Mouse (Mus musculus): ENCODE measurements around the gene Pdzd2.

Pdzd2 gene

DNA sequence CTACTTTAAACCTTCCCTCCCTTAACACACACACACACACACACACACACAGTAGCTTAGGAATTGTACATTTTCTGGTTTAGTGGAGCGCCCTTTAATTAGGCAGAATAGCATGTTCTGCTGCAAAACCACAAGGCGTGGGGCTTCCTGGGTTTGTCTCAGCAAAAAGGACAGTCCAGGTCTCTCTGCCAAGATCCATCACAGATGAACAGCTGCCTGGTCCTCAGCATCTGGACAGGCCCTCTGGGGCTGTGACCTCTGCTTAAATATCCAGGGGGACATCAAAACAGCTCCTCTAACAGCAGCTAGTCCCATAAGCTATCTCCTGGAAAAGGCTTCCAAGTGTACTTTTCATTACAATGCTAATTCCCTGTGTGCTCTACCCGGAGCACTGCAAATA, 64.4 kb downstream of the Pdzd2 start:
- DNase-seq (ENCODE audit: inconsistent age in 2 of 2, low spot score in 1 of 2) = no peak

DNA sequence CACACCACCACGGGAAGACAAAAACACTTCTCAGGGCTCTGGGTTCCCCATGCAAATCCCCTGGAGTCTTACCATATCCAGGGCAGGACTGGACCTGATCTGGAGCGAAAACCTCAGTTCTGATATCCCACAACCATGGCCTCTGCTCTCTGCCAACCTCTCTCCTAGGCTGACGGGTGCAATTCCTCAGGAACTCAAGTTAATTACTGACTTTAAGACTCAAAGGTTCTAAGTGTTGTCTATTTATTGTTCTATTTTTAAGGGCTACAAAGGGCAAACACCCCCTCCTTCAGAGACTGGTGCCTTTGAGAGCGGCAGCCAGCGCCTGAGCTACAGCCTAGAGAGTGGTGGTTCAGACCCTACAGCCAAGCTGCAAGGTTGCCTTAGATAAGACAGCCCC, 65.7 kb downstream of the Pdzd2 start:
- no peak for DNase-seq (ENCODE audit: inconsistent age in 2 of 2, low spot score in 1 of 2)

DNA sequence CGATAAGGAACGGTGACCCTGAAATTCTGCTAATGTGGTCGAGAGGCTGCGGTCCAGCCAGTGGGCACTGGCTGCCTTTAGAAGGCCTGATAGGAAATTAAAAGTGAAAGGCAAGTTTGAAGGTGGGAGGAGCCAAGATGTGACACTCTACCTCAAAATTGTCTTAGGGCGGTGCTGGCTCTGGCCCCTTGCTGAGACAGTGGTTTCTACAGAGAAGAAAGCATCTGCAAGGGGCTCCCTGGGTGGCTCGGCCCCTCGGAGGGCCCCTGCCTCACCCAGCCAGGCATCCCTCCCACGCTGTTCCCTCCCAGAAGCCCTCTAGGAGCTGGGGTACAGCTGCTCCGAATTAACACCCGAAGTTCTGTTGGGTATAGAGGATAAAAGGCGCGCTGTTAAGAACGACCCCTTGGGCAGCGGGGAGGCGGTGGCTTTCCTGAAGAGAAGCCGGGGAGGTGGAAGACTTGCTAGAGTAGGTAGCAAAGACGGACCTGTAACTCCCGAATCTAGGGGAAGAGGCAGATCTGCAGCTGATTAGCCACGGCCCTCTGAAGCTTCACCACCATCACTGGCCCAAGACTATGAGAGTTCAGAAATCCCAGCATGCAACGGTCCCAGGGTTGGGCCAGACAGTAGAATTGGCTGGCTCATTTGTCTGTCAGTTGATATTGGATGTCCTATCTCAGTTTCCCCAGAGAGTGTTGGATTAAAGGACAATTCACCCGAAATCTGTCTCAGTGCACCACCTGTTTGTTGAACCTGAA, 71.8 kb downstream of the Pdzd2 start:
- peak; percentile 21 to 55 for DNase-seq (ENCODE audit: inconsistent age in 2 of 2, low spot score in 1 of 2)

DNA sequence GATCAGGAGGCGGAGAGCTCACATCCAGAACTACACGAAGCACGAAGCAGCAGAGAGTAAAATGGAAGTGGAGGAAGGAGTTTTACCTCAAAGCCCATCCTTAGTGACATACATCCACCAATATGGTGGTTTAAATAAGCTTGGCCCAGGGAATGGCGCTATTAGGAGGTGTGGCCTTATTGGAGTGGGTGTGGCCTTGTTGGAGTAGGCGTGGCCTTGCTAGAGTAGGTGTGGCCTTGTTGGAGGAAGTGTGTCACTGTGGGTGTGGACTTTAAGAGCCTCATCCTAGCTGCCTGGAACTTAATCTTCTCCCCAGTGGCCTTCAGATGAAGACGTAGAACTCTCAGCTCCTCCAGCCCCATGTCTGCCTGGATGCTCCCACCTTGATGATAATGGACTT, 73.8 kb downstream of the Pdzd2 start:
- DNase-seq (ENCODE audit: inconsistent age in 2 of 2, low spot score in 1 of 2) = no peak

GRCm38 (mm10) chr15:12663351-12663750, 76.4 kb downstream of the Pdzd2 start:
- no peak for DNase-seq (ENCODE audit: inconsistent age in 2 of 2, low spot score in 1 of 2)

- no peak for DNase-seq (ENCODE audit: inconsistent age in 2 of 2, low spot score in 1 of 2)
These were observed 79.4 kb downstream of the Pdzd2 start for GRCm38 (mm10) chr15:12660320-12660719.

- no peak for DNase-seq (ENCODE audit: inconsistent age in 2 of 2, low spot score in 1 of 2)
These were observed 83.6 kb downstream of the Pdzd2 start for GRCm38 (mm10) chr15:12655959-12656662.

DNA sequence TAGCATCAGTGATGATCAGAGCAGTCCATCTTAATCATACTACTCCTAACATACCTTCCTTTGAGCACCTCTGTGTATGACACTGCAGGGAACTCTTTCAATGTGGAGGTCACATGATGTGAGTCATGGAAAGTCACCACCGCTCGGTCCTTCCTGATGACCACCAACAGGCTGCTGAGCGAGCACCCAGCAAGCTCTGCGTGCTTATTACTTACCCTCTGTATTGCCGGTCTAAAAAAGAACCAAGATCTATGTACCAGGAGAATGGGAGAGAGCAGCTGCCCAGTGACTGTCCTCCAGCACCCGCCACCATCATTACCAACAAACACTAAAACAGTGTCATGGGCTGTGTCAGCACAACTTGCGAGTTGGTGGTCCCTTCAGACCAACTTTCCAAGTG, 84.4 kb downstream of the Pdzd2 start:
- DNase-seq (ENCODE audit: inconsistent age in 2 of 2, low spot score in 1 of 2) = no peak

- DNase-seq (ENCODE audit: inconsistent age in 2 of 2, low spot score in 1 of 2) = no peak
These were observed 87.2 kb downstream of the Pdzd2 start for GRCm38 (mm10) chr15:12652336-12653031.

DNA sequence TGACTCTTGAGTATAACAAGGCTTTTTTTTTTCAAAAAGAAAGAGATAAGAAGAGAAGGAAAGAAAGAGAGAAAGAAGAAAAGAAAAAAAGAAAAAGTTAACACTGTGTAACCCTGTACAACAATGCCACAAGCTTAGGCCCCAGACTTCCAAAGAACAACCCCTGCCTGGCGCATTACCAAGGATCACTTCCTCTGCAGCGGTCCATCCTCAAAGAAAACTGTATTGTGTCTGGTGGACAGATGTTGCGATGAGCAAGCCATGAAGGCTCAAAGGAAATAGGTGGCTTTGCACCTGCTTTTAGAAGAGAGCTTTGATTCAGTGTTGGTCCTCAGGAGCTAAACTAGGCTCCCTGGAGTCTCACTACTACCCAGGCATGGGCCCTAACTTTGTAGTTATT, 89.5 kb downstream of the Pdzd2 start:
- no peak for DNase-seq (ENCODE audit: inconsistent age in 2 of 2, low spot score in 1 of 2)

- no peak for DNase-seq (ENCODE audit: inconsistent age in 2 of 2, low spot score in 1 of 2)
These were observed 90.0 kb downstream of the Pdzd2 start for GRCm38 (mm10) chr15:12649674-12650073.

DNA sequence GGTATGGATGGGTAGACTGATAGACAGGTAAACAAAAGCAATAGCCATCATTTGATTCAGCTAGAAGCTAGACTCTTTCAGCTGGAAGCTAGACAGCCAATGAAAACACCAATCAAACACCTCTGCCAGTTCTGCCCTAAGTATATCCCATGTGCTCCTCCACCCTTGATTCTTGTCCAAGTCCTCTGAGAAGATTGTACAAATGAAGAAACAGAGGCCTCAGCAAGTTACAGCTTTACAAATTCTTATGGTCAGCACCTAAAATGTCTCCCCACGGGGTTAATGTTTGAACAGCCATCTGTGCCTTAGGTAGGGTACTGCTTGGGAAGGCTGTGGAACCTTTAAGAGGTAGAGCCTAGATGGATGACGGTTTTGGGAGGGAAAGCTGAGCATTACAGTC, 90.6 kb downstream of the Pdzd2 start:
- no peak for DNase-seq (ENCODE audit: inconsistent age in 2 of 2, low spot score in 1 of 2)

- DNase-seq (ENCODE audit: inconsistent age in 2 of 2, low spot score in 1 of 2) = no peak
These were observed 99.0 kb downstream of the Pdzd2 start for GRCm38 (mm10) chr15:12640755-12641154.

DNA sequence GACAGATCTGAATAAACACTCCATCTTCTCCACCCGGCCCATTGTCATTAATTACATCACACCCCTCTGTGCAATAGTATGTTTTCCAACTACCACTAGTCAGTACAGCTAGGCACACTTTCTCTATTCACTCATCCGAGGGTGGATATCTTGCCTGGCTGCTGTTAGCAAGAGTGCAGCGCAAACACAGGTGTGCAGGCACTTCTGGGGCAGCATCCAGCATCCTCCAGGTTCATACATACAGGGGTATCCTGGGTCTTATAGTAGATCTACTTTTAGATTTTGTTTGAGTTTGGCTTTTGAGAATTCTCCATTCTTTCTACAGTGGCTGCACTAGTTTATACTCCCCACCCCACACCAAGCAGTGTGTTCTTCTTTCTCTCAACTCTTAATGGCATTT, 99.9 kb downstream of the Pdzd2 start:
- no peak for DNase-seq (ENCODE audit: inconsistent age in 2 of 2, low spot score in 1 of 2)

- DNase-seq (ENCODE audit: inconsistent age in 2 of 2, low spot score in 1 of 2) = no peak
These were observed 100.5 kb downstream of the Pdzd2 start for GRCm38 (mm10) chr15:12639181-12639580.

DNA sequence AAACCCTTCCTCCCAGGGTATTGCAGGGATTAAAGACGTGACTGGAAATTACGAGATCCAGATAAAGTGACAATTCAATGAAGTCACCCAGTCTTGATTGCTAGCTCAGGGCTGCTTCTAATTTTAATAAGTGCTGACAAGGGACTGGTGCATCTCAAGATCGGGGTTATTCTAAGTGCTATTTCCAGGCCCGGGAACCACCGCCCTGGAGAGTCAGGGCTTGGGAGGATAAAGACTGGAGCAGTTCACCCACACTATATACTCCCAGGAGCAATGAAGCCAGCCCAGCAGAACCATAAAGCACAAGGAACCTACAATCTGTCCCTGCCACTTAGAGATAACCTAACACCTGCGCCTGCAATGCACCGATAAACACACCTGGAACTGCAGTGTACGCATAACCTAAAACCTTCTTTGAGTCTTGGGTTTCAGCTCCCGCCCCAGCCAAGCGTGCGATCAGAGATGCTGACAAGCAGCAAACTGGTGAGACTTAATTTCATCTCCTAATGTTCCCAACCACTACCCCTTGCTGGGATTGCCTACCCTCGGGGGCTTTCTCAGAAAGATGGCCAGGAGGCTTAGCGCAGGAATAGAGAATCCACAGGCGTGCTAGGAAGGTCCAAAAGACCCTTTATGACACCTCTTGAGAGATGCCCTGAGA, 101.2 kb downstream of the Pdzd2 start:
- no peak for DNase-seq (ENCODE audit: inconsistent age in 2 of 2, low spot score in 1 of 2)

- DNase-seq (ENCODE audit: inconsistent age in 2 of 2, low spot score in 1 of 2) = no peak
These were observed 102.2 kb downstream of the Pdzd2 start for GRCm38 (mm10) chr15:12637511-12637910.

DNA sequence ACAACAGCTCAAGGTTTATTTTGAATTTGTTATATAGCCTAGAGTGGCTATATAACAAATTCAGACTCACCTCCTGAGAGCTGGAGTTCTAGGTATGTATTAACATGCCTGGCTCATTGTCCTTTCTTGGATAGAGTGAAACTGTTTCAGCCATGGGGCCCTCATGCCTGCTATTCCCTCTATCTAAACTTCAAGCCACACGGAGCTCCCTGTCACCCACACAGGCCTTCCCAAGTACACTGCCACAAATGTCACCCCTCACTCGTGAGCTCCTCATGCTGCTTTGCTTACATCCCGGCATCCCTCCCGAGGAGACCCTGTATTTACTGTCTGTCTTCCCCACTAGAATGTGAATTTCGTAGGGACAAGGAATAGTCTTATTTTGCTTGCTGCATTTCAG, 103.3 kb downstream of the Pdzd2 start:
- DNase-seq (ENCODE audit: inconsistent age in 2 of 2, low spot score in 1 of 2) = no peak

- DNase-seq (ENCODE audit: inconsistent age in 2 of 2, low spot score in 1 of 2) = no peak
These were observed 104.8 kb downstream of the Pdzd2 start for GRCm38 (mm10) chr15:12634921-12635320.

DNA sequence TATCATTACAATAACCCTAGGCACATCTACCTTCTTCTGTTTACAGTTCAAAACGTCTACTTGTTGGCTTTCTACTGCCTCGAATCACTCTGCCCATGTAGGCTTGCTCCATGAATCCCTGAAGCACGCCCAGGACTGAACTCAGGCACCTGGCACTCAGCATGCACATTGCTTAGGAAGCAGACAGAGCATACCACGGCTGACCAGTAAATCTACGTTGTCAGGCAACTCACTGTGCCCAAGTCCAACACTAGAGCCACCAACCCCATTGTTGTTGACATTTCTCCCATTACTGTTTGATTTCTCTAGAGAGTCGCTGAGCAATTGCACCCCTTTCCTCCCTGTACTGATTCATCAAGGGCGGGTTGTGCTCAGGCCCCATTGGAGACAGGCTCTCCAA, 110.6 kb downstream of the Pdzd2 start:
- DNase-seq (ENCODE audit: inconsistent age in 2 of 2, low spot score in 1 of 2) = no peak

DNA sequence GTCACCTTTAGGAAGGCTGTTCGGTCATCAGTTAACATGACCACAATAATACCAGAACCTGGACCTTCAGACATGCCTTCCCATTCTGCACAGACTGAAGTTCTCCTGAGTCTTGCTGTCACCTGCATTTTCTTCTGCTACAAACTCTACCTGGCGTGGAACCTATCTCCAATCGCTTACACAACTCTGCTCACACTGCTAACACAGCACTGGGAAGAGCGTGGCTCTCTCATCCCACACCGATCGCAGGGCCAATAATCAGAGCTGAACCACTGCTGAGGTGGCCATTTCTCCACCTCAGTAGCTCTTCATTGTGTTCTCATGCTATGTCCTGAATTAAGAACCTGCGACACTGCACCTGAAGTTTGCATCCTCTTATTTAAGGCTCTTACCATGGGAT, 111.3 kb downstream of the Pdzd2 start:
- no peak for DNase-seq (ENCODE audit: inconsistent age in 2 of 2, low spot score in 1 of 2)

GRCm38 (mm10) chr15:12626930-12627329, 112.8 kb downstream of the Pdzd2 start:
- DNase-seq (ENCODE audit: inconsistent age in 2 of 2, low spot score in 1 of 2) = no peak

Data from adrenal gland, adult (tissue).